Mouse (Mus musculus): ENCODE data around the gene Gstm3. TPM values are rescaled to one million over a fixed set of nuclear protein-coding genes. Genes with fewer than 3 reads are reported as not detected.
"Not testable (repeated sequence)": the region's sequence is repeated elsewhere in the genome, so short reads cannot be mapped to it uniquely, and the experiment has no call there.

The Gstm3 gene
- 0.03 TPM in 1 of 2 replicates, not detected in the other for polyA plus RNA-seq (2012)

DNA sequence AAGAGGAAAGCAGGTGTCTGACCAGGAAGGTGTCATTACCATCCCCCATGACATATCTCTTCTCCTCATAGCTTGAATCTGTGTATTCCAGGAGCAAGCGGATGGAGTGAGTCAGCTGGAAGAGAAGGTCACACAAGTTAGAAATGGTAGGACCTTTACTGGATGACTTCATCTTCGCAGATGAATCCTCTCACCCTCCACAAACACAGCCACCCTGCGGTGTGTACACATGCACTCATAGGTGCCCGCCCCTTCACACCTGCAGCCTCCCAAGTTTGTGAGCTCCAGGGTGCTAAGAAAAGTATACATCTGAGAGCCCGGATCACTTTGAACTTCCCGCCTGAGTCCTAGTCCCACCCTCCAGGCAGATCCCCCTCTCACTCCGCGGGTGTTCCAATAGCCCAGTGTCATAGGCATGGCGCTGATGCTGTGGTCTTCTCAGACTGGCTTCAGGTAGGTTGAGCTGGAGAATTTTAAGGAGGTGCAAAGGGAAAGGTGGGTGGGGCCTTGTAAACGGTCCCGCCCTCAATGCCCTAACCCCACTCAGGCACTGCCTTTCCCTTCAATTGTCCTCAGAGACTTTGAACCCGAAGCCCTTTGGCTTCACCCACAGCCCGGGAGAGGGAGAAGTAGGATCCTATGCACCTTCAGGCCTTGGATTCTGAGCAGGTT, at the start of gene Gstm3:
Gstm3 (minus strand) TSS at position 560 of the 672 bp plus-strand sequence.
- H3K4me1 ChIP-seq (ENCODE audit: control insufficient read depth), result peaks cover 13% of the 10 kb centered on the region
- no peaks in the 10 kb centered on the region for H3K36me3 ChIP-seq (ENCODE audit: control insufficient read depth)
- no peaks in the 10 kb centered on the region for H3K9me3 ChIP-seq (ENCODE audit: control insufficient read depth, low read length)
- no peaks in the 10 kb centered on the region for H3K27me3 ChIP-seq (ENCODE audit: control insufficient read depth)
- H3K4me3 ChIP-seq (replicated peaks), result no peak within 1 kb of the TSS
- TF ChIP-seq GATA1 (IDR thresholded peaks at IDR 0.05; ENCODE audit: low read length) (no peak), TAL1 (IDR thresholded peaks at IDR 0.05; ENCODE audit: low read length) (no peak)

DNA sequence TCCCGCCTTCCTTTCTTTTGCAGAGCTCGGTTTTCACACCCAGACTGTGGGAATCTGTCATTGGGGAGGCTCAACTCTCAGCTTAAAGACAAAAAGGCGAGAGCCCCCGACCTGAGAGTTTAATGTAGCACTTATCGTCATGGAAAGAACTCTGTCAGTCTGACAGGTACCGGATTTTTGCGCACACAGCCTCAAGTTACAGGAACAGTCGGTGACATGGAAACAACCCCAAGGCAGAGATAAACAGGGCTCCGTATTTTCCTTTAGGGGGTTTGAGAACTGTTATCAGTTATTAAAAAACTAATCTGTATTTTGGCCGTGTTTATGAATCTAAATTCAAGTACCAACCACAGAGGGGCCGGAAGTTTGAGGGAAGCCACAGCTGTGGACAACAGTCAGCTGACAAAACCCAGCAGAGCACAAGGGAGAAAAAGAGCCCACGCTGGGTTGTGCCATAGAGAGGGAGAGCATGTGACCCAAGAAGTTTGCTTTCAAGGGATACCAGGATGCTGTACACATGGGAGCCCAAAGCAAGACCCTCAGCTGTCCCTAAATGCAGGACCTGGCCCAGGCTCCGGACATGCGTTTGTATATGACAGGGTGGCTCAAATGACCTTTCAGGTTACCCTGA, 49.2 kb upstream of the Gstm3 start:
- no peak for TF ChIP-seq GATA1 (IDR thresholded peaks at IDR 0.05; ENCODE audit: low read length)
- no peak for TF ChIP-seq TAL1 (IDR thresholded peaks at IDR 0.05; ENCODE audit: low read length)
- H3K9me3 ChIP-seq (ENCODE audit: control insufficient read depth, low read length), result no peaks in the 10 kb centered on the region
- H3K27me3 ChIP-seq (ENCODE audit: control insufficient read depth), result peaks cover 5% of the 10 kb centered on the region
- peaks cover 16% of the 10 kb centered on the region for H3K4me1 ChIP-seq (ENCODE audit: control insufficient read depth)
- H3K36me3 ChIP-seq (ENCODE audit: control insufficient read depth), result no peaks in the 10 kb centered on the region; the same call in 1 of the 2 replicates
- H3K4me3 ChIP-seq (replicated peaks), result peak overlapping the region; percentile 47

DNA sequence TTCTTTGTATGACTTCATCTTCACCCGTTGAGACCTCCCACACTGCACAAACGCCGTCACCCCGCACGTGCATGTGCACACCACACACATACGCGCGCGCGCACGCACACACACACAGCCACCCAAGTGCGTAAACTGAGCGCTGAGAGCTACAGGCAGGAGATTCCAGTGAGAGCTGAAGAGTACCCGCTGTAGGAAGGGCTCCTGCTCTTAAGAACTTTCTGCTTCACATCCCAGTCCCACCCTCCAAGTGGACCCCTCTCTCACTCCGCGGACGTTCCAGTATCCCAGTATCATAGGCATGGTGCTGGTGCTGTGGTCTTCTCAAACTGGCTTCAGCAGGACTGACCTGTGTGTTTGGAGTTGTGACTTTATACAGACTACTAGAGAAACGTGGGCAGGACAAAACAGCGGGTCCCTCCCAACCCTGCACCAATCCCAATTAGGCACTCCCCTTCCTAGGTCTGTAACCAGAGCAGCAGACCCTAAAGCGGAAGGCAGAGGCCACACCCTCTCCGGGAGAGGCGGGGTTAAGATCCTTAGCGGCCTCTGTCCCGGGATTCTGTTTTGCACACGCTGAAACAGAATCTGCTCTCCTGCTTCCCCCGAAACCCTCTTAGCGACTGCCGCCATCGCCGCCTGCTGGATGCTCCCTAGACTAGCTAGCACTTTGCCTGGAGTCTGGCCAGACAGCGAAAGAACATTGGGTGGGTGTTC, 48.5 kb upstream of the Gstm3 start, which contains the start of gene Gstm1:
Gstm1 (minus strand) TSS at position 501 of the 717 bp plus-strand sequence.
- Histone ChIP-seq H3K36me3 (ENCODE audit: control insufficient read depth) (no peaks in the 10 kb centered on the region; the same call in 1 of the 2 replicates), H3K4me3 (replicated peaks) (peak within 1 kb of the TSS; percentile 47), H3K27me3 (ENCODE audit: control insufficient read depth) (peaks cover 5% of the 10 kb centered on the region), H3K4me1 (ENCODE audit: control insufficient read depth) (peaks cover 16% of the 10 kb centered on the region), H3K9me3 (ENCODE audit: control insufficient read depth, low read length) (no peaks in the 10 kb centered on the region)
- TF ChIP-seq TAL1 (IDR thresholded peaks at IDR 0.05; ENCODE audit: low read length), result no peak
- no peak for TF ChIP-seq GATA1 (IDR thresholded peaks at IDR 0.05; ENCODE audit: low read length)

DNA sequence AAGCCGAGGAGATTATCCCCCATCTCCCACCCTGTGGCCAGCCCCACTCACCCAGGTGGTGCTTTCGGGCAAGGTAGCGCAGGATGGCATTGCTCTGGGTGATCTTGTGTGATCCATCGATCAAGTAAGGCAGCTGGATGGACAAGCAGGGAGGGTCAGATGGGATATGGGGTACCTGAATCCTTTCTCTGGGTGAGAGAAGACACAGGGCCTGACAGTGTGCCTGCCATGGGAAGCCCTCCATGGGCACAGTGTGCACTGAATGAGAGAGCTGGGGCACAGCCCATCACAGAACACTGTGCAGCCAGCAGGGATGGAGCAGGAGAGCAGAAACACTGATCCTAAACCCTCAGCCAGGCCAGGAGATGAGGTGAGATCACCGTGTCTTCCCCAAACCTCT, 47.4 kb upstream of the Gstm3 start:
- H3K4me3 ChIP-seq (replicated peaks), result peak overlapping the region; percentile 24
- not testable (repeated sequence) for H3K9me3 ChIP-seq (ENCODE audit: control insufficient read depth, low read length); H3K27me3 ChIP-seq (ENCODE audit: control insufficient read depth)

DNA sequence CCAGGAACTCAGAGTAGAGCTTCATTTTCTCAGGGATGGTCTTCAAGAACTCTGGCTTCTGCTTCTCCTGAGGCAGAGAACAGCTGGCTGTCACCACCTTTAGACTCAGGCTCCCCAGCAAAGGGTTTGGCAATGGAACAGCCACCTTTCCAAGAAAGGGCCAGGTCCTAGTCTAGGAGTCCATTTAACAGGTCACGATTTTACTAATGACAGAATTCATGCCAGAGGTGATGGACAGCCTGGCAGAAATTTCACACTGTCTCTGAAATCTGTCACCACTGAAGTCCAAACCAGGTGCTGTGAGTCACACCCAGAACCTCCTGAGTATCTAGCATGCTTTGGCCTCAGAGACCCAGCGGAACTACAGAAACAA, 45.9 kb upstream of the Gstm3 start:
- Histone ChIP-seq H3K9me3 (ENCODE audit: control insufficient read depth, low read length) (no peaks in the 10 kb centered on the region), H3K4me1 (ENCODE audit: control insufficient read depth) (peaks cover 16% of the 10 kb centered on the region), H3K36me3 (ENCODE audit: control insufficient read depth) (no peaks in the 10 kb centered on the region; the same call in 1 of the 2 replicates), H3K27me3 (ENCODE audit: control insufficient read depth) (peaks cover 5% of the 10 kb centered on the region), H3K4me3 (replicated peaks) (no peak overlapping the region)
- TF ChIP-seq GATA1 (IDR thresholded peaks at IDR 0.05; ENCODE audit: low read length) (no peak), TAL1 (IDR thresholded peaks at IDR 0.05; ENCODE audit: low read length) (no peak)

More for the DNA sequence above, 47.4 kb upstream of the Gstm3 start:
- peaks cover 16% of the 10 kb centered on the region for H3K4me1 ChIP-seq (ENCODE audit: control insufficient read depth)
- H3K36me3 ChIP-seq (ENCODE audit: control insufficient read depth), result not testable (repeated sequence)

DNA sequence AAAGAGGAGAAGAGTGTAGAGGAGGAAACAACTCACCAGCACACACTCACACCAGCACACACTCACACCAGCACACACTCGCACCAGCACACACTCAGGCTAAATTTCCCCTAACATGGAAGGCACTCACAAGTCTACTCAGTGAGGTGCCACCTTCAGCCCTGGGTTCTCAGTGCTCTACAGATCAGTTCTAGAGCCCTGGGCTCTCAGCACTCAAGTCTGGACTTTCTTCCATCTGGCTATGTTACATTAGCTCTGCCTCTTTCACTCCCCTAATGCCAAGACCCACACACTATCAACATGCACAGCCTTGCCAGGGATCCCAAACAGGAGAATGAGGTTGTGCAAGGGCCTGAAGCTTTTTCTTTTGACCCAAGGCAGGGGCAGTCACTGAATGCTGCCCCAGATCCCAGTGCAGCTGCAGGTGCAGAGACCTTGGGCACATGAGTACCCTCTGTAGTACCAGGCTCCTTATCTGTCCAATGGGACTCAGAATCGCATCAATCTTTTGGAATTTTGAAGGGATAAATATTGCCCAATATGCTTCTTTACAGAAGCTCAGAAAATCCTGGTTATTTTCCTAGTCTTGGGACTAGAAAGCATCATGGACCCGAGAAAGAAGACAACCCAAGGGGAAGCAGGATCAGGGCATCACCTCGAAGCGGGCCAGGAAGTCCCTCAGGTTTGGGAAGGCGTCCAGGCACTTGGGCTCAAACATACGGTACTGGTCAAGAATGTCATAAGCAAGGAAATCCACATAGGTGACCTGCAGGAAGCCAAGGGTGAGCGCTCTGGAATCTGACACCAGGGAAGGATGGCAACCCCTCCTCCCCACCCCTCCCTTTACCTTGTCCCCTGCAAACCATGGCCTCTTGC, 45.3 kb upstream of the Gstm3 start:
- no peak overlapping the region for H3K4me3 ChIP-seq (replicated peaks)
- TF ChIP-seq TAL1 (IDR thresholded peaks at IDR 0.05; ENCODE audit: low read length) (no peak), GATA1 (IDR thresholded peaks at IDR 0.05; ENCODE audit: low read length) (no peak)
- H3K4me1 ChIP-seq (ENCODE audit: control insufficient read depth), result peaks cover 16% of the 10 kb centered on the region
- H3K36me3 ChIP-seq (ENCODE audit: control insufficient read depth), result no peaks in the 10 kb centered on the region; the same call in 1 of the 2 replicates
- peaks cover 5% of the 10 kb centered on the region for H3K27me3 ChIP-seq (ENCODE audit: control insufficient read depth)
- no peaks in the 10 kb centered on the region for H3K9me3 ChIP-seq (ENCODE audit: control insufficient read depth, low read length)

DNA sequence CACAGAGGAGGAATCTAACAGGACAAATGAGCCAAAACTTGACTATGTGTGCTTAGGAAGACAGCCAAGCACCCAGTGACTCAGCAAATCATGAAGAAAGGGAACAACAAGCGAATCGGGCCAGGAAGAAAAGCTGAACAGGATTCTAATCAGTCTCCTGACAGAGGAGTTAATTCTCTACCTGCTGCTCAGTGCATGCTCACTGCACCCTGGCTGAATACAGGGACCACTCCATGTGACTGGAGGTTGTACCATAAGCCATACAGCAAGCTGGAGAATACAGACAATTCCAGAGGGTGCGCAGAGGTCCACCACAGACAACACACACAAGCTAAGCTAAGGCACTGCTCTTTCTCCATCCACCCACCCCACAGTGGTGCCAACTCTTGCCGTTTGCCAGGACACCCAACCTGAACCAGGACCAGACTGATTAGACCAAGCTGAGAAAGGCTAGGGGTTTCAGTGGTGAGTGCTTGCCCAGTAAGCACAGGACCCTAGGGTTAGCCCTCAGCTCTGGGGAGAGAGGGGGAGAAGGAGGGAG, 44.3 kb upstream of the Gstm3 start:
- no peaks in the 10 kb centered on the region; the same call in 1 of the 2 replicates for H3K36me3 ChIP-seq (ENCODE audit: control insufficient read depth)
- TF ChIP-seq GATA1 (IDR thresholded peaks at IDR 0.05; ENCODE audit: low read length) (no peak), TAL1 (IDR thresholded peaks at IDR 0.05; ENCODE audit: low read length) (no peak)
- H3K4me1 ChIP-seq (ENCODE audit: control insufficient read depth), result peaks cover 14% of the 10 kb centered on the region
- peaks cover 5% of the 10 kb centered on the region for H3K27me3 ChIP-seq (ENCODE audit: control insufficient read depth)
- H3K4me3 ChIP-seq (replicated peaks), result no peak overlapping the region
- H3K9me3 ChIP-seq (ENCODE audit: control insufficient read depth, low read length), result no peaks in the 10 kb centered on the region

DNA sequence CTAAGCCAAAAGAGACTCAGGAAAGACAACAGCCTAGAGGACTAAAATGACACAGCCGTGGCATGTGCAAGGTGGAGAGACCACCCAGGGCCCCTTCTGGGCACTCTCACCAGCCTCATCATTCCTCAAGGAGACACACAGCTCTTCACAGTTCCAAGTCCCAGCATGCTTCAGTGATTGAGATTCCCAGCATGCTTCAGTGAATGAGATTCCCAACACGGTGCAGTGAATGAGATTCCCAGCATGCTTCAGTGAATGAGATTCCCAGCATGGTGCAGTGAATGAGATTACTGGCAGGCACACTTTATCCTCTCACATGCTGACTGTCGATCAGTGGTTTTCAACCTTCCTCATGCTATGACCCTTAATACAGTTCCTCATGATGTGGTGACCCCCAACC, 42.5 kb upstream of the Gstm3 start:
- 0 out of 2 replicates have a peak, but pooled peaks cover 2% of the 10 kb centered on the region for H3K27me3 ChIP-seq (ENCODE audit: control insufficient read depth)
- TF ChIP-seq TAL1 (IDR thresholded peaks at IDR 0.05; ENCODE audit: low read length) (no peak), GATA1 (IDR thresholded peaks at IDR 0.05; ENCODE audit: low read length) (no peak)
- no peaks in the 10 kb centered on the region for H3K9me3 ChIP-seq (ENCODE audit: control insufficient read depth, low read length)
- peaks cover 2% of the 10 kb centered on the region; the same call in 1 of the 2 replicates for H3K4me1 ChIP-seq (ENCODE audit: control insufficient read depth)
- H3K36me3 ChIP-seq (ENCODE audit: control insufficient read depth), result no peaks in the 10 kb centered on the region; the same call in 1 of the 2 replicates
- H3K4me3 ChIP-seq (replicated peaks), result no peak overlapping the region

All from erythroblast, embryonic 14.5 days (primary cell).